Mouse (Mus musculus) neural tube, embryonic 12.5 days (tissue): ENCODE measurements around the gene Dut. TPM values are rescaled to one million over a fixed set of nuclear protein-coding genes. Genes with fewer than 3 reads are reported as not detected.
"Not testable (repeated sequence)": the region's sequence is repeated elsewhere in the genome, so short reads cannot be mapped to it uniquely, and the experiment has no call there.

Source experiments
- ATAC-seq: fragments of 200-750 bp; cut with Nextera tagmentation; 2 replicates; pipeline ENCODE4 v1.8.0; 2017; ENCODE audit warnings: low read depth, mild to moderate bottlenecking, moderate TSS enrichment, moderate library complexity; ENCODE audit not compliant: low FRiP score
- H3K27ac ChIP-seq: fragments of 300-500 bp; sonication (generic); 2 replicates; pipeline ENCODE4 v1.5.1; 2016
- H3K27me3 ChIP-seq: fragments of 300-500 bp; sonication (generic); replicated peaks from 2 replicates; pipeline ENCODE4 v1.6.1; 2016; ENCODE audit warnings: mild to moderate bottlenecking
- H3K36me3 ChIP-seq: fragments of 300-500 bp; sonication (generic); 2 replicates; pipeline ENCODE4 v1.6.1; 2016; ENCODE audit warnings: mild to moderate bottlenecking
- H3K4me1 ChIP-seq: fragments of 300-500 bp; sonication (generic); 2 replicates; pipeline ENCODE4 v1.6.1; 2016
- H3K4me2 ChIP-seq: fragments of 300-500 bp; sonication (generic); replicated peaks from 2 replicates; pipeline ENCODE4 v1.6.1; 2016; ENCODE audit warnings: mild to moderate bottlenecking
- H3K4me3 ChIP-seq: fragments of 300-500 bp; sonication (generic); 2 replicates; pipeline ENCODE4 v1.5.1; 2016
- H3K9ac ChIP-seq: fragments of 300-500 bp; sonication (generic); 2 replicates; pipeline ENCODE4 v1.6.1; 2016; ENCODE audit warnings: mild to moderate bottlenecking
- H3K9me3 ChIP-seq: fragments of 300-500 bp; sonication (generic); 2 replicates; pipeline ENCODE4 v1.6.1; 2016; ENCODE audit warnings: mild to moderate bottlenecking
- WGBS: fragments of 180-500 bp; shearing (Covaris S2); methylation state at CpG from one replicate; pipeline ENCODE4 v1.1.7; 2016; 5-methylcytosine and 5-hydroxymethylcytosine counted together
- polyA plus RNA-seq: library from polyadenylated mRNA; unstranded; fragments of >200 nt; fragmentation: Nextera tagmentation; extraction: Ambion mirVana; gene quantifications from 2 replicates; pipeline ENCODE4 v1.2.1, GENCODE M21; 2016

The Dut gene
- polyA plus RNA-seq, 1 experiment from 2014 or later: 105 TPM

- ATAC-seq: no peak
Observed at GRCm38 (mm10) chr2:125259230-125260120, 12.5 kb downstream of the Dut start.

DNA sequence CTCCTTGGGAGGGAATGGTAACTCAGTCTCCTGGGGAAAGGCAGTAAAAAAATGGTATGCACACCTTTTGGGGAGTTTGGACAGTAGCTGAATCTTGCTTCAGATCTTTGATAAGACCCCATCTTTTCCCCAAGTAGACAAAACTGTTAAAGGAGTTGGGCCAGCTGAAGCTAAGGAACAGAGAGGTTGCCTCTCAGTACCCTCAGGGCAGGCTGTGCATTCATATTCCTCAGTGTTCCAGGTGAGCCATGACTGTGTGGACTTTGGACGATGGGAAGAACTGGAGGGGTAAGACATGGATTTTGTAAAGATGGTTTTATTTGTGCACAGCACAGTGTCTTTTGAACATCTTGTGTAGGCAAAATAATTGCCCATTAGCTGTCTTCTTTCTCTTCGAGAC lies 13.3 kb downstream of the Dut start:
- H3K4me3 ChIP-seq: no peak overlapping the region
- WGBS: 90% methylated on average over 2 of the region's 2 CpGs
- H3K9me3 ChIP-seq: no peaks in the 10 kb centered on the region
- H3K27me3 ChIP-seq: no peaks in the 10 kb centered on the region
- no peak overlapping the region for H3K27ac ChIP-seq
- no peak overlapping the region for H3K9ac ChIP-seq
- no peak overlapping the region for H3K4me2 ChIP-seq
- H3K4me1 ChIP-seq: 0 out of 2 replicates have a peak, but pooled peaks cover 4% of the 10 kb centered on the region
- no peak for ATAC-seq
- H3K36me3 ChIP-seq: peaks cover 24% of the 10 kb centered on the region

More at GRCm38 (mm10) chr2:125259230-125260120, 12.5 kb downstream of the Dut start:
- H3K27ac ChIP-seq: no peak overlapping the region
- 86% methylated on average over 14 of the region's 14 CpGs for WGBS
- no peak overlapping the region for H3K4me3 ChIP-seq
- H3K36me3 ChIP-seq: peaks cover 26% of the 10 kb centered on the region
- no peaks in the 10 kb centered on the region for H3K9me3 ChIP-seq
- H3K4me2 ChIP-seq: no peak overlapping the region
- H3K4me1 ChIP-seq: 0 out of 2 replicates have a peak, but pooled peaks cover 4% of the 10 kb centered on the region
- no peaks in the 10 kb centered on the region for H3K27me3 ChIP-seq
- no peak overlapping the region for H3K9ac ChIP-seq

DNA sequence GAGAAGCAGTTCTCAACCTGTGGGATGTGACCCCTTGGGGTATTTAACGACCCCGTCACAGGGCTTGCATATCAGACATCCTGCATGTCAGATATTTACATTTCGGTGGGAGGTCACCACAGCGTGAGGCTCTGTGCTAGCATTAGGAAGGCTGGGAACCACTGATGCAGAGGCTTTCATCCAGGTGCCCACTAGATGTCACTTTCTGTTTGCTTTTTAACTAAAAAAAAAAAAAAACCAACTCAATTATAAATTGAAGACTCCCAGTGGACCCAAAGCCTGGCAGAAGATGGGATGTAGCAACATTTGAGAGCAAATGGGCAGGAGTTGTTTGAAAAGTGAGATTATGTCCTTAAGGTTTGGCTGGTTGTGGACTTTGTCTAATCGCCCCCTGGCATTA lies 16.1 kb downstream of the Dut start:
- H3K4me1 ChIP-seq: 0 out of 2 replicates have a peak, but pooled peaks cover 4% of the 10 kb centered on the region
- no peak overlapping the region for H3K9ac ChIP-seq
- no peaks in the 10 kb centered on the region for H3K9me3 ChIP-seq
- 23% methylated on average over 5 of the region's 5 CpGs for WGBS
- H3K4me2 ChIP-seq: no peak overlapping the region
- ATAC-seq: no peak
- no peaks in the 10 kb centered on the region for H3K27me3 ChIP-seq
- H3K36me3 ChIP-seq: peaks cover 6% of the 10 kb centered on the region
- no peak overlapping the region for H3K4me3 ChIP-seq
- H3K27ac ChIP-seq: no peak overlapping the region

GRCm38 (mm10) chr2:125263753-125264152 lies 16.8 kb downstream of the Dut start:
- Histone ChIP-seq H3K4me3 (no peak overlapping the region), H3K27me3 (no peaks in the 10 kb centered on the region), H3K9me3 (no peaks in the 10 kb centered on the region), H3K4me2 (no peak overlapping the region), H3K27ac (no peak overlapping the region), H3K4me1 (0 out of 2 replicates have a peak, but pooled peaks cover 4% of the 10 kb centered on the region), H3K36me3 (peaks cover 4% of the 10 kb centered on the region; the same call in 1 of the 2 replicates), H3K9ac (no peak overlapping the region)
- 19% methylated on average over 9 of the region's 9 CpGs for WGBS
- ATAC-seq: no peak

DNA sequence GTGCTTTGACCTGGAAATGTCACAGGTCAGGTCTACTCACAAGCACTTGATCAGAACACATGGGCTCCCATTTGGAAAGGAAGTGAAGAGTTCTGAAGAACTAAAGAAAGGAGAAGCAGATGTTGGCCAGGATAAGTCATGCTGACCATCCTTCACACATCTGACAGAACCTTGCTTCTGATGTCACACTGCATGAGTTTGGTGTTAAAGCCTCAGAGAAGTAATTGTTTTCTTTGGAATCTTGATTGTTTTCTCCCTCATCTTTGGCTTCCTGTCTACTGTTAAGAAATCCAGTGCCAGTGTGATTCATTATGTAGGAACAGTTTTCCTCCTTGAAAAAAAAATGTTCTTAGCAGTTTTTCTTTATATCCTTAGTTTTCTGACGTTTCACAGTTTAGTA lies 21.9 kb downstream of the Dut start:
- Histone ChIP-seq H3K4me3 (no peak overlapping the region), H3K27me3 (no peaks in the 10 kb centered on the region), H3K4me1 (no peaks in the 10 kb centered on the region), H3K36me3 (no peaks in the 10 kb centered on the region), H3K9me3 (no peaks in the 10 kb centered on the region), H3K4me2 (no peak overlapping the region), H3K9ac (no peak overlapping the region), H3K27ac (no peak overlapping the region)
- ATAC-seq: no peak
- 77% methylated on average over 1 of the region's 1 CpGs for WGBS

DNA sequence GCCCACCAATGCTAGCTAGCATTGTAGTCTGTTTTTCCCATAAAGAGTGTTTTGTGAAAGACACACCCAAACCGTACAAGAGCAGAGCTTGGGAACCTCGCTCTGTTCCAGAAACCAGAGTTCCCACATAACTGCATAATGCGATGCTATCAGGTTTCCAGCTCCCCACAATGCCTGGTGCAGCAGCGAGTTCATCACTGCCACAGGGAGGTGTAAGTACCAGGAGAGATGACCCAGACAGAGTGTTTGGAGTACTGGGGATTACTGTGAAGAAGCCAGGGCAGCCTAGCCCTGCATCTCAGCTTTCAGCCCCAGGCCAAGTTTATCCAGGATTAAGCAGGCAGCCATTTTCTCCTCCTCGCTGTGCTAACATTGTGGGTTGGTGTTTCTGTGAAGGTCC lies 28.6 kb downstream of the Dut start:
- Histone ChIP-seq H3K9me3 (no peaks in the 10 kb centered on the region), H3K4me2 (no peak overlapping the region), H3K4me1 (no peaks in the 10 kb centered on the region), H3K9ac (no peak overlapping the region), H3K4me3 (no peak overlapping the region), H3K27ac (no peak overlapping the region), H3K36me3 (no peaks in the 10 kb centered on the region), H3K27me3 (no peaks in the 10 kb centered on the region)
- no peak for ATAC-seq
- 74% methylated on average over 5 of the region's 5 CpGs for WGBS

DNA sequence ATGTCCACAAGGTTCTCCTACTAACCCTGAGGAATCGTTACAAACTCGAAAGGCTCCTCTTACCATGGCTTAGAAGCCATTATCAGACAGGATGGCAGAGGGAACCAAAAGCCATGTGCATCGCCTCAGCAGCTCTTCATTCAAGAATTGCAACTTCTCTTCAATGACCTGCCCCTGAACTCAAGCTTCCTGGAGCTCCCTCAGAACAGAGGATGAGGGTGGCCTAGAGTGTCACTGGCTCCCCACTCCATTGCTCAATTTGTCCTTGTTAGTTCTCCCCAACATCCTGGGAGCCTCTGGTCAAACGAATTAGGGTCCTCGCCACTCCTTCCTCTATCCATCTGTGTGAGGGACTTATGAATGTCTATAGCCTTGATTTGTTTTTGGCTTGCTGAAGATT lies 29.7 kb downstream of the Dut start:
- H3K4me2 ChIP-seq: no peak overlapping the region
- no peak overlapping the region for H3K4me3 ChIP-seq
- H3K9ac ChIP-seq: no peak overlapping the region
- ATAC-seq: no peak
- H3K9me3 ChIP-seq: no peaks in the 10 kb centered on the region
- no peak overlapping the region for H3K27ac ChIP-seq
- WGBS: 88% methylated on average over 5 of the region's 5 CpGs
- no peaks in the 10 kb centered on the region for H3K36me3 ChIP-seq
- H3K4me1 ChIP-seq: no peaks in the 10 kb centered on the region
- H3K27me3 ChIP-seq: no peaks in the 10 kb centered on the region

DNA sequence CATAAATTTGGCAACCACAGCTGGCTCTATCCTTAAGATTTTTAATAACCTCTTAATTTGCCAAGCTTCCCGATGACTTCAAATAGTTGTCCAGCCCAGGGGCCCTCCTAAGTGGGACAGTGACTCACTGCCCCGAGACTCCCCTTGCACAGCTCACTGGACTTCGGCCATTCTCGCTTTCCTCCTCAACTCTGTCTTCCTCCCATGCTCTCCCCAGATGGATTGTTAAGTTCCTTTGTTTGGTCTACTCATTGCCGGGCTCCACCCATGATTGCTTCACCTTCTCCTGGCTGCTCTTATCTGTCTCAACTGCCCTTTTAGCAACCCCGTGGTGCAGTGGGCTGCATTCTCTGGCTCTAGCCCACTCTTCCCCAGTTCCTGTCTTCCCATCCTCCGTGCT lies 31.5 kb downstream of the Dut start:
- 70% methylated on average over 7 of the region's 7 CpGs for WGBS
- Histone ChIP-seq H3K4me1 (no peaks in the 10 kb centered on the region), H3K36me3 (no peaks in the 10 kb centered on the region), H3K4me2 (no peak overlapping the region), H3K27ac (no peak overlapping the region), H3K4me3 (no peak overlapping the region), H3K27me3 (no peaks in the 10 kb centered on the region), H3K9ac (no peak overlapping the region), H3K9me3 (no peaks in the 10 kb centered on the region)
- ATAC-seq: no peak

GRCm38 (mm10) chr2:125279995-125280394 lies 33.0 kb downstream of the Dut start:
- ATAC-seq, H3K27me3 ChIP-seq, H3K9me3 ChIP-seq, H3K27ac ChIP-seq, H3K4me2 ChIP-seq, H3K4me3 ChIP-seq, H3K4me1 ChIP-seq, H3K9ac ChIP-seq, H3K36me3 ChIP-seq: not testable (repeated sequence)
- 86% methylated on average over 9 of the region's 9 CpGs for WGBS

DNA sequence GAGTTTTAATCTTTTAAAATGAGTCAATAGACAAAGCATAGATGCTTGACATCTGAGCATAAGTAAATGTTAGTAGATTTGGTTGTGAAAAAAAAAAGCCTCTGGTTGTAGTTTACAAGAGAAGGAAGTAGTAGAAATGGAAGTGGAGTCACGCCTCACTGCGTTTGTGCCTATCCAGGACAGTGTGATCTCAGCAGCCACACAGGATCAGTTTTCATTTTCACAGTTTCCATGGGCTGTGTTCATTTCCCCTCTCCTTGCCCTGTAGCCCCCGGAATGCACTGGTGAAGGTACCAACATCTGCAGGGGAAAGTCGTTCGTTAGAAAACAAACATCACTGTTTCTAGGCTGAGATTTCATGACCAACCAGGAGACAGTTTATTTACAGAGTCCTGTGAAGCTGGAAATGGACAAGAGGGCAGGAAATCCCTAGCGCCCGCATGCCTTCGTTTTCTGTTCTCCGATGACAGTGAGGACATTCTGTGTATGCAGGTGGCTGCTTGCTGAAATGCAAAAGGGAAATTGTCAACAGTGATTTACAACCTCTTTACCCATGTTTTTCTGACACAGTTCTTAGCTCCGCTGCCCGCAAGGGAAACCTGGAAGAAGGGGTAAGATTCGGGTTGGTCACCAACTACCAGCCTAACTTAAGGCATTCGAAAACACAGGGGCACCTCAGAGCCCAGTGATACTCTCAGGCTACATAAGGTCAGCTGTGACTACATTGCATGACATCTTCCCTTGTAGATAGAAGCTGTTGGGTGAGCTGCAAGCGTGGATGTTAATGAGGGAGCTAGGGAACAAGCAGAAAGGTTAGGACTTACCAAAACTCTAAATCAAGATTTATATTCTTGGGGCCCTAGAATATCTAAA lies 35.6 kb downstream of the Dut start:
- no peak overlapping the region for H3K4me2 ChIP-seq
- no peaks in the 10 kb centered on the region for H3K4me1 ChIP-seq
- no peaks in the 10 kb centered on the region for H3K9me3 ChIP-seq
- no peak overlapping the region for H3K9ac ChIP-seq
- ATAC-seq: no peak
- no peak overlapping the region for H3K27ac ChIP-seq
- no peaks in the 10 kb centered on the region for H3K36me3 ChIP-seq
- no peaks in the 10 kb centered on the region for H3K27me3 ChIP-seq
- no peak overlapping the region for H3K4me3 ChIP-seq
- WGBS: 69% methylated on average over 14 of the region's 14 CpGs

DNA sequence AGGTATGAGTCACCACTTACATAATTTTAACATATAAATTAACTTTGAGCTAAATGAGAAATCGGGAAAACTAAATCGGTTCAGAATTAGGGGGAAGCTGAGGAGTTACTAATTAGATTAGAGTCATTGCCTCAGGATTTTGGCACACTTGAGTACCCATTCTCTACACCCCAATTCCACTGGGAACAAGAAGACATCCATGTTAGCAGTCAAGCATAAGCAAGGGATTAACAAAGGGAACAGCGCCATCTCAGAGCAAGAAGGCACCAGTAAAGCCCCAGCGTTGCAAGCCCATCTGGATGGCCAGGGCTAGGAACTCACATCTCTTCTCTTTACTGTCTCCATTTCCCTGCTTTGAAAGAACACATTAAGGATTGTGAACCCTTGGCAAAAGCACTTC lies 38.8 kb downstream of the Dut start:
- WGBS: 81% methylated on average over 4 of the region's 4 CpGs
- no peak overlapping the region for H3K4me3 ChIP-seq

DNA sequence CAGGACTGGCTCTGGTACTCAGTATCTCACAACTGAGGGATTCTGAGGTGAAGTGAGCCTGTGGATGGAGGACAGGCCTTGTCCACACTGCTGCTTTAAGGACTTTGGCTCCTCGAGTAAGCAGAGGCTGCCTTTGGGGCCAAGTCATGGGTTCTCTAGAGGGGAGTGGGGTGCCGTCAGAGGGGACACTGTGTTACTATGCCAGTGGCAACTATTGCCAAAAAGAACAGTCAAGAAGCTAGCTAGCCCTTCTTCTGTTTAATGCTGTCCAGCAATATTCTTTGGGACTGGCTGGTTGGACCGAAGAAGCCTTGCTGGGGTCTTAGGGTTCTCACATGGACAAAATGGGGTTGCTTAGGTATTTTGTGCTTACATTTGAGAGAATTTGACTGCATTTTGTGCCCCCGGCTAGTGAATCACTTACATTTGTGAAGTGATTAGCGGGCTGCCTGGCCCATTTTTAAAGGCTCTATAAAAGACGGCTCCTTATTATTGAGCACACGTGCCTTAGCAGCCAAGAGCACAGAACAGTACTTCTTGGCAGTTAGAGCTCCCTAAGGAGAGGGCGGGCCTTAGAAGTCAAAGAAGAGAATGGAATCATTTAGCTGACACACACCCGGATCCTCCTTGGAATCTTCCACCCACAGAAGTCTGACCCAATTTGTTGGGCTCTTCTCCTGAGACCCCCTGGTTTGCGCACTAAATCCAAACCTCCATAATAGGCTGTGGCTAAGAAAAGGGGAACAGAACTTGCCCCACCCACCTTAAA lies 43.4 kb downstream of the Dut start:
- H3K4me3 ChIP-seq: no peak overlapping the region
- no peak overlapping the region for H3K27ac ChIP-seq
- no peaks in the 10 kb centered on the region for H3K4me1 ChIP-seq
- H3K9ac ChIP-seq: no peak overlapping the region
- no peaks in the 10 kb centered on the region for H3K9me3 ChIP-seq
- no peak for ATAC-seq
- no peaks in the 10 kb centered on the region for H3K27me3 ChIP-seq
- H3K36me3 ChIP-seq: no peaks in the 10 kb centered on the region
- WGBS: 67% methylated on average over 10 of the region's 10 CpGs
- no peak overlapping the region for H3K4me2 ChIP-seq

More for the DNA sequence above, 38.8 kb downstream of the Dut start:
- Histone ChIP-seq H3K27ac (no peak overlapping the region), H3K9me3 (no peaks in the 10 kb centered on the region), H3K9ac (no peak overlapping the region), H3K4me1 (no peaks in the 10 kb centered on the region), H3K27me3 (no peaks in the 10 kb centered on the region), H3K36me3 (no peaks in the 10 kb centered on the region), H3K4me2 (no peak overlapping the region)
- no peak for ATAC-seq
